Mouse (Mus musculus) olfactory bulb, adult 2 months (tissue): ENCODE results near the gene Gm49405. TPM values are rescaled to one million over a fixed set of nuclear protein-coding genes. Genes with fewer than 3 reads are reported as not detected.
"Not testable (repeated sequence)": the region's sequence is repeated elsewhere in the genome, so short reads cannot be mapped to it uniquely, and the experiment has no call there.

Experiments used
- H3K27ac ChIP-seq: fragments of 200-500 bp; 2 replicates; pipeline ENCODE4 v1.5.1; 2012; ENCODE audit warnings: low read depth, low read length; ENCODE audit not compliant: insufficient read depth
- H3K4me1 ChIP-seq: fragments of 200-500 bp; 2 replicates; pipeline ENCODE4 v1.6.1; 2012; ENCODE audit warnings: low read length; ENCODE audit not compliant: control insufficient read depth, insufficient read depth
- H3K4me3 ChIP-seq: fragments of 200-500 bp; 2 replicates; pipeline ENCODE4 v1.5.1; 2012; ENCODE audit warnings: mild to moderate bottlenecking, low read depth, low read length, moderate library complexity; ENCODE audit not compliant: insufficient read depth
- CTCF ChIP-seq: fragments of 200-500 bp; IDR thresholded peaks from 2 replicates; pipeline ENCODE4 v1.5.1; 2012; ENCODE audit warnings: low read depth, mild to moderate bottlenecking, low read length, moderate library complexity; ENCODE audit not compliant: insufficient read depth
- POLR2A ChIP-seq: fragments of 200-500 bp; IDR thresholded peaks from 2 replicates; pipeline ENCODE4 v1.6.1; 2012; ENCODE audit warnings: mild to moderate bottlenecking, low read depth, low read length, moderate library complexity; ENCODE audit not compliant: insufficient read depth
- WGBS: fragments of 180-500 bp; shearing (Covaris S2); methylation state at CpG from one replicate; pipeline ENCODE4 v1.1.7; 2018; 5-methylcytosine and 5-hydroxymethylcytosine counted together
- polyA plus RNA-seq: library from polyadenylated mRNA; stranded (reverse); fragments of >200 nt; gene quantifications from 2 replicates; pipeline ENCODE4 v1.2.4, GENCODE M21; 2012; ENCODE audit warnings: low replicate concordance; ENCODE audit not compliant: missing spikeins, insufficient read depth, insufficient read length

Gm49405 gene
- polyA plus RNA-seq, 1 experiment = not detected

- TF ChIP-seq CTCF (no peak), POLR2A (no peak)
- Histone ChIP-seq H3K27ac (no peak overlapping the region), H3K4me3 (no peak overlapping the region), H3K4me1 (peaks cover 3% of the 10 kb centered on the region; the same call in 1 of the 2 replicates)
- 36% methylated on average over 2 of the region's 2 CpGs for WGBS
Observed at GRCm38 (mm10) chr19:3962469-3962868, 38.0 kb upstream of the Gm49405 start.

- H3K4me3 ChIP-seq = no peak overlapping the region
- H3K27ac ChIP-seq = no peak overlapping the region
- H3K4me1 ChIP-seq = peaks cover 3% of the 10 kb centered on the region; the same call in 1 of the 2 replicates
- TF ChIP-seq POLR2A (no peak), CTCF (no peak)
- WGBS = 81% methylated on average over 4 of the region's 4 CpGs
Observed at GRCm38 (mm10) chr19:3964030-3964429, 36.4 kb upstream of the Gm49405 start.

DNA sequence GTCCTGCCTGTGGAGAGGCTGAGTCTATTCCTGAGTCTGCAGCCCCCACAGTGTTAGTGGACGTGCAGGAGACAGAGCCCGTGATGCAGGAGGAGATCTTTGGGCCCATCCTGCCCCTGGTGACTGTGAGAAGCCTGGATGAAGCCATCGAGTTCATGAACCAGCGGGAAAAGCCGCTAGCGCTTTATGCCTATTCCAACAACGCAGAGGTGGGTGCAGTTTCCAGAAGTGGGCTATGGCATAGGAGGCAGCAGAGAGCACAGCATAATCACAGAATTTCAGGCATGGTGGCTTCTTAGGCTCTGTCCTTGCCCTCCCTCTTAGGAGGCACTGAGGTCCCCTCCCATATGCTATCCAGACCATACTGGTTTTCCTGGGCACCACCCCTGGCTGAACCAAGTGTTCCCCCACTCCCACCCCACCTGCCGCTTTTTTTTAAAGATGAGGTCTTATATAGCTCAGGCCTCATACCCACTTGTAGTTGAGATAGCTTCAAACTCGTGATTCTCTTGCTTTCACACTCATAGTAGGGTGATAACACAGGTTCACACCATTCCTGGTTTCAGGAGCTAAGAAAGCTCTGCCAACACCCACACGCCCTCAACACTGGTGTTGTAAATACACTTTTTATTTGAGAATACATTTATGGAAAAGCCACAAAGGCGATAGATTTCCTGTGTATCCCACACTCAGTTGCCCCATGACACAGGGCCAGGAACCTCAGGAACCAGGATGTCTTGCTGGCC is 33.9 kb upstream of the Gm49405 start:
- WGBS = 71% methylated on average over 11 of the region's 11 CpGs
- Histone ChIP-seq H3K27ac (no peak overlapping the region), H3K4me3 (no peak overlapping the region), H3K4me1 (peaks cover 3% of the 10 kb centered on the region; the same call in 1 of the 2 replicates)
- TF ChIP-seq CTCF = no peak
- TF ChIP-seq POLR2A = no peak

- H3K4me3 ChIP-seq = no peak overlapping the region
- WGBS = 72% methylated on average over 3 of the region's 3 CpGs
- no peak for TF ChIP-seq CTCF
- no peak for TF ChIP-seq POLR2A
- H3K4me1 ChIP-seq = no peaks in the 10 kb centered on the region
- no peak overlapping the region for H3K27ac ChIP-seq
Observed at GRCm38 (mm10) chr19:3967258-3967657, 33.2 kb upstream of the Gm49405 start.

GRCm38 (mm10) chr19:3972229-3972628 is 28.2 kb upstream of the Gm49405 start, which contains the start of gene Aldh3b2:
Gene Aldh3b2, plus strand, starts transcription at chr19:3972328.
- Histone ChIP-seq H3K27ac (no peak within 1 kb of the TSS), H3K4me1 (peaks cover 7% of the 10 kb centered on the region), H3K4me3 (no peak within 1 kb of the TSS)
- TF ChIP-seq POLR2A (no peak), CTCF (no peak)
- WGBS = 57% methylated on average over 9 of the region's 9 CpGs

DNA sequence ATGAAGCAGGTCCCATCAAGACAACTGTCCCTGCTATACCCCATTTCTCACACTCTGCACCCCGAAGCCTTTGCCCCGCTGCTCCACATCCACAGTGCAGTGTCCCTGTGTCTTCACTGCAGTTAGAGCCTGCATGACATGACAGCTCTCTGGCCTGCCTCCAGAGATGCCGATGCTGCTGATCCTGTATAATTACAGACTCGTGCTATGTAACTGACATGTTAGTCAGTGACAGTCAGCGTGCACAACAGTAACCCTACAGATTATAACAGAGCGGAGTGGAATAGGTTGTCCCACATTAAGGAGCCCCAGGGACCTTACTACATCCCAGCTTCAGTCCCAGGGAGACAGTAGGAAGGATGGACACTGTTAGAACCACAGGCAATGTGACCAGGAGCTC is 25.8 kb upstream of the Gm49405 start:
- 39% methylated on average over 6 of the region's 6 CpGs for WGBS

DNA sequence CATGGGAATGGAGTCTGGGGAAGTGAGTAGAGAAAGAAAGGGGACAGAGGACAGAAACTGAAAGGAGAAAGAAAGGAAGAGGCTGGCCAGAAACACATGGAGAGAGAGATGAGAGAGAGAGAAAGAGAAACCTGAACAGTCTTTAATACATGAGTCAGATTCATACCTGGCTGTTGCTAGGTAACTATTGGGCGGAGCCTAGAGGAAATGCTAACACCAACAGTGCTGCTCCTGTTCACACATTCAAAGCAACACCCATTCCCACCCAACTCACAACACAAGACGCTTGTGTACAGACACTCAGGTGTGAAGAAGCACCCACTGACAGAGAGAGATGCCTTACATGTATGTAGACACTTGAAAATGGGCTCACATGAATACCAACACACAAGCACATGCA is 24.6 kb upstream of the Gm49405 start:
- Histone ChIP-seq H3K27ac (no peak overlapping the region), H3K4me3 (no peak overlapping the region), H3K4me1 (peaks cover 16% of the 10 kb centered on the region)
- 93% methylated on average over 2 of the region's 2 CpGs for WGBS
- TF ChIP-seq CTCF (no peak), POLR2A (no peak)

More for the DNA sequence above, 25.8 kb upstream of the Gm49405 start:
- not testable (repeated sequence) for H3K4me1 ChIP-seq, H3K4me3 ChIP-seq, H3K27ac ChIP-seq

DNA sequence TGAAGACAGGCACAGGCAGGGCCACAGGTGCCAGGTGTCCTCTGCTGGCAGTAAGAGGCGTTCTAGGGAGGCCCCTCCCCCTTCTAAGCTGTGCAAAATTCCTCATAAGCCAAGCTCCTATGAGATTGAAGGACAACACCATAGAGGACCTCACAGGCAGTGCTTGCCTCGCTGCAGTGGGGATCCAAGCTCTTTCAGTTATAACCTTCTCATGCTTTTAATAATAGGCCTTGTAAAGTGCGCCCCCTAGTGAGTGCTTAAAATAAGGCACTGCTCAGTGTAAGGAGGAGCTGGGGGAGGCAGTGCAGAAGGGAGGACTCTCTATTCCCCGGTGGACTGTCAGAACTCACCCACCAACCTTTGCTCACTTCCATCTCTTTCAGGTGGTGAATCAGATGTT is 20.1 kb upstream of the Gm49405 start:
- H3K27ac ChIP-seq = no peak overlapping the region
- 12% methylated on average over 4 of the region's 4 CpGs for WGBS
- no peak overlapping the region for H3K4me3 ChIP-seq
- peaks cover 14% of the 10 kb centered on the region for H3K4me1 ChIP-seq
- no peak for TF ChIP-seq CTCF
- TF ChIP-seq POLR2A = no peak

- TF ChIP-seq CTCF (no peak), POLR2A (no peak)
- WGBS = 83% methylated on average over 9 of the region's 9 CpGs
Observed at GRCm38 (mm10) chr19:3980917-3981316, 19.5 kb upstream of the Gm49405 start.

DNA sequence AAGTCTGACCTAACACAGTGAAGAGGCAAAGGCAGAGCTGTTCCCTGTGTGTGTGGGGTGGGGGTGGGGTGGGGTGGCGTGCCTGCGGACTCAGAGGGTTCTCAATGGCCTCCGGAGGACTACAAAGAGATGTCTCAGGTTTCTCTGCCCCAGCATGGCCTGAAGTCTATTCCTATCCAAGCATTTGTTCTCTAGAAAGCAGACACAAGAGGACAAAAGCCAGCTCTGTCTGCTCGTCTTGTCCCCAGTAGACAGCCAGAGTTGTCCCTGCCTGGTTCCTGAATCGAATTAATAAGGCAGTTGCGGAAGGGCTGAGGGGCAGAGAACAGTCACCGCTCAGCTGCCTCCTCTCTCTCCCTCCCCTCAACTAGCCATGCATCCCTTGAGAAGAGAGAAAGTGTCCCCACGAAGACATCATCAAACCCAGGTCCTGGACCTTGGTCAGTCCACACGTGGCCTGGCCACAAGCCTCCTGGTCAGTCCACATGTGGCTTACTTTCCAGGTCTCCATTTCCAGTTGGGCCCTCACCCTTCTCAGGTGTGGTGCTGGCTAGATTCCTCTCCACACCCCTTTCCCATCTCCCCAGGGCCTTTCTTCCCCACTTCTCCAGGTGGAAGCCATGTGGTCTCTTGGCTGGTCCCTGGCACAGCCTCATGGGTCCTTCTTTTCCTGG is 16.8 kb upstream of the Gm49405 start:
- 55% methylated on average over 9 of the region's 9 CpGs for WGBS
- no peak overlapping the region for H3K4me3 ChIP-seq
- TF ChIP-seq CTCF (no peak), POLR2A (no peak)
- H3K27ac ChIP-seq = no peak overlapping the region
- peaks cover 25% of the 10 kb centered on the region for H3K4me1 ChIP-seq

More at GRCm38 (mm10) chr19:3980917-3981316, 19.5 kb upstream of the Gm49405 start:
- Histone ChIP-seq H3K4me1 (peaks cover 15% of the 10 kb centered on the region), H3K27ac (no peak overlapping the region), H3K4me3 (no peak overlapping the region)
